Mouse (Mus musculus) heart, embryonic 10.5 days (tissue): ENCODE results near the gene Gpc5. TPM values are rescaled to one million over a fixed set of nuclear protein-coding genes. Genes with fewer than 3 reads are reported as not detected.

Source experiments
- DNase-seq: peaks from one replicate; pipeline ENCODE4 v3.0.0-alpha.2; 2017; ENCODE audit warnings: low spot score
- H3K27ac ChIP-seq: fragments of 300-500 bp; sonication (generic); 2 replicates; pipeline ENCODE4 v1.5.1; 2016; ENCODE audit warnings: mild to moderate bottlenecking
- H3K27me3 ChIP-seq: fragments of 300-500 bp; sonication (generic); 2 replicates; pipeline ENCODE4 v1.6.1; 2016; ENCODE audit warnings: mild to moderate bottlenecking; ENCODE audit not compliant: poor library complexity, insufficient read depth, severe bottlenecking
- H3K36me3 ChIP-seq: fragments of 300-500 bp; sonication (generic); 2 replicates; pipeline ENCODE4 v1.6.1; 2016; ENCODE audit warnings: mild to moderate bottlenecking, moderate library complexity
- H3K4me1 ChIP-seq: fragments of 300-500 bp; sonication (generic); 2 replicates; pipeline ENCODE4 v1.6.1; 2016; ENCODE audit warnings: mild to moderate bottlenecking
- H3K4me3 ChIP-seq: fragments of 300-500 bp; sonication (generic); 2 replicates; pipeline ENCODE4 v1.5.1; 2016; ENCODE audit warnings: mild to moderate bottlenecking, moderate library complexity
- H3K9me3 ChIP-seq: fragments of 300-500 bp; sonication (generic); 2 replicates; pipeline ENCODE4 v1.6.1; 2016; ENCODE audit warnings: mild to moderate bottlenecking, moderate library complexity
- WGBS: fragments of 180-500 bp; shearing (Covaris S2); methylation state at CpG from one replicate; pipeline ENCODE4 v1.1.7; 2016; 5-methylcytosine and 5-hydroxymethylcytosine counted together
- polyA plus RNA-seq: library from polyadenylated mRNA; unstranded; fragments of >200 nt; fragmentation: Nextera tagmentation; extraction: Ambion mirVana; gene quantifications from 2 replicates; pipeline ENCODE4 v1.2.1, GENCODE M21; 2016

Gene Gpc5
- polyA plus RNA-seq, 1 experiment from 2014 or later: 0.50 TPM

DNA sequence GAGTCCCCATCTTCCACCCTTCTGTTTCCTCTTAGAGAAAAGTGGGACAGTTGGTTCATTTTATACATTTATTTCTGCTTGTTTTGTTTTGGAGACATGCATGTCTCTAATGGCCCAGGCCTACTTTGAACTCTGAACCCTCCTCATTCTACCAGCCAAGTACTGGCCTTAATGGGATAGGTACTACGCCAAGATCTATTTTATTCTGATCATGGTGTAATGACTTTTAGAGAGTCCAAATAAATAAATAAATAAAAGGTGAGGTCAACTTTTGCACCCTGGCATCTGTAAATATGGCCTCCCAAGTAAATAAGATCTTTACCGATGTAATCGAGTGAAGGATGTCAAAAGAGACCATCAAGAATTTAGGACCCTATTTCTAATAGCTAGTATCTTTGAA lies 1116.6 kb downstream of the Gpc5 start:
- DNase-seq: no peak
- H3K27ac ChIP-seq: no peak overlapping the region
- no peaks in the 10 kb centered on the region for H3K36me3 ChIP-seq
- no peaks in the 10 kb centered on the region for H3K4me1 ChIP-seq
- no peaks in the 10 kb centered on the region for H3K9me3 ChIP-seq
- no peaks in the 10 kb centered on the region for H3K27me3 ChIP-seq
- H3K4me3 ChIP-seq: no peak overlapping the region
- WGBS: 94% methylated on average over 3 of the region's 3 CpGs

DNA sequence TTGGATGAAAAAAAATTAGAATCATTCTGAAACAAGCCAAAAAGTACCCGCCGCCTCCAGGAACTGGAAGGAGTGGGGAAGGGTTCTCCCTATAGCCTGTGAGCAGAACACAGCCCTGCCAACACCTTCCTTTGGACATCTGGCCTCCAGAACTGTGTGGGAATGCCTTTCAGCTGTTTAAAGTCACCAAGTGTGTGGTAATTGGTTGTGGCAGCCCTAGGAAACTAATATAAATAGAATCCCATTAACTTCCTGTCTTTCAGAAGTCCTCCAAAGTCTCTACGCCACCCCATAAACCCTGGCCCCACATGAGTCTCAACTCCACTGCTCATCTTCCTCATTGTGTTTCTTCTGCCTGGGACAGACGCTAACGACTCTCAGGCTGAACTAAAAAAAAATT lies 1117.0 kb downstream of the Gpc5 start:
- H3K9me3 ChIP-seq: no peaks in the 10 kb centered on the region
- no peak overlapping the region for H3K4me3 ChIP-seq
- WGBS: 71% methylated on average over 5 of the region's 5 CpGs
- H3K27me3 ChIP-seq: no peaks in the 10 kb centered on the region
- no peaks in the 10 kb centered on the region for H3K4me1 ChIP-seq
- H3K36me3 ChIP-seq: no peaks in the 10 kb centered on the region
- no peak for DNase-seq
- no peak overlapping the region for H3K27ac ChIP-seq

DNA sequence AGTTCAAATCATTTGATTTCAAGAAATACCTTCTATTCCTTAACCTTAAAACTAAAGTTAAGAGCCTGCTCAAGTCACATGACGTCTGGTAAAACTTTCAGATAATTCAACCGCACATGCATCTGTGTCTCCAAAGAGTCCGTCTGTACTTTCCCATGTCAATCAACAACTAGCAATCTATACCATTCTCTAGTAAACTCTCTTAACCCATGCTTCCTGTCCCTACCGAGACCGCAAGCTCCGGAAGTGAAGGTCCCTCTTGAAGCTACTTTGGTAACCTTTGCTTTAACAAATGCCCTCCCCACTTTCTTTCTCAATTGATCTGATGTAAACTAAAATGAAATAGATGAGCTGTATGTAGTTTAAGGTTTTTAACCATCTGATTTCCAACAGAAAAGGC lies 1118.3 kb downstream of the Gpc5 start:
- no peaks in the 10 kb centered on the region for H3K36me3 ChIP-seq
- no peak for DNase-seq
- H3K9me3 ChIP-seq: no peaks in the 10 kb centered on the region
- H3K27ac ChIP-seq: no peak overlapping the region
- 74% methylated on average over 6 of the region's 6 CpGs for WGBS
- no peaks in the 10 kb centered on the region for H3K27me3 ChIP-seq
- no peak overlapping the region for H3K4me3 ChIP-seq
- no peaks in the 10 kb centered on the region for H3K4me1 ChIP-seq

DNA sequence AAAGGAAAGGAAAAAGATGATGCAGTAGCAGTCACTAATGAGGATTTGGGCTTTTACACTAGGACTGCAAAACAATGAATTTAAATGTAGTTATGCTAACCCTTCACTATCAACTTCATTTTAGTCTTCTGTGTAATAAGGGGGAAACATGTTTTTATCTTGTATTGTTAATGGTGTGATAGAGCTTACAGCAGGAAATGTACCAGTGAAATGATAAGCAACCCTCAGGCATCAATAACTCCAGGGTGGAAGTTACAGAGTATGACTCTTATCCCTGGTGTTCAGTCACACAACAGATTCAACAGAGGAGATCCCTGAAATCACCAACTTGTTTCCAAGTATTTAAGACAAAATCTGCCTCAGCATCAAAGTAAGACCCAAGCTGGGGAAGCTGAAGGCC lies 1120.0 kb downstream of the Gpc5 start:
- Histone ChIP-seq H3K4me3 (no peak overlapping the region), H3K27ac (no peak overlapping the region), H3K27me3 (no peaks in the 10 kb centered on the region), H3K36me3 (no peaks in the 10 kb centered on the region), H3K4me1 (no peaks in the 10 kb centered on the region), H3K9me3 (no peaks in the 10 kb centered on the region)
- no peak for DNase-seq

DNA sequence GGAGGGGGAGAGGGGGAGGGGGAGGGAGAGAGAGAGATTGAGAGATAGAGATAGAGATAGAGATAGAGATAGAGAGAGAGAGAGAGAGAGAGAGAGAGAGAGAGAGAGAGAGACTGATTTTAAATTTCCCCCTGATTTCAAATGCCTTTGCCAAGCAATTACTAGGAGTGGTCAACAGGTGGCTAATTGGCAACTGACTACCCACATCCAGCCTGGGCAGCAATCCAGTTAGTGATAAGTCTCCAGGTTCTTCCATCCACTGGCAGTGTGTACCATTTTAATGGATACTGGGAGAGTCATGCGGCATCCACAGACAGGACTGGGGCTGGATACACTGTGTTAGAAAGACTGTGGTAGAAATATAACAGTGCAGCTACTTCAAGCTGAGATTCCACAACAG lies 1166.1 kb downstream of the Gpc5 start:
- Histone ChIP-seq H3K27ac (no peak overlapping the region), H3K4me3 (no peak overlapping the region), H3K36me3 (no peaks in the 10 kb centered on the region), H3K27me3 (no peaks in the 10 kb centered on the region), H3K9me3 (no peaks in the 10 kb centered on the region), H3K4me1 (no peaks in the 10 kb centered on the region)
- WGBS: 98% methylated on average over 1 of the region's 1 CpGs
- no peak for DNase-seq

DNA sequence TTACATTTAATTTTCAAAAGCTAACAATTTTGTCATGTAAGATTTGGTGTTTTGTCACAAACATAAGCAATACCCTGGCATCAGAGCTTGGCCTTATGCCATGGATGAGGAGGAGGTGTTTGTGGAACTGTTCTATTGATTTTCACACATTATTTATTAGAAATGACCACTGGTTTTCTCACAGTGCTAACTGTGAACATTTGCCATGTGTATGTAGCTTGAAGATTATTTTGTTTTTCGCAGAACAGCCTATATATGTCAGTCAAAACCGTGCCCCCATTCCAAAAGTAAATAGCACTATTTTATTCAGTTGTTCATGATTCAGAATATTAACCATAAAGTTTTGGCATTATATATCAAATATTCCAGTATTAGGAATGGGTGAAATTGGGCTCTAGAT lies 1216.5 kb downstream of the Gpc5 start:
- no peaks in the 10 kb centered on the region for H3K9me3 ChIP-seq
- H3K4me3 ChIP-seq: no peak overlapping the region
- H3K4me1 ChIP-seq: no peaks in the 10 kb centered on the region
- DNase-seq: no peak
- no peaks in the 10 kb centered on the region for H3K27me3 ChIP-seq
- H3K27ac ChIP-seq: no peak overlapping the region
- WGBS: 88% methylated on average over 2 of the region's 2 CpGs
- H3K36me3 ChIP-seq: no peaks in the 10 kb centered on the region

DNA sequence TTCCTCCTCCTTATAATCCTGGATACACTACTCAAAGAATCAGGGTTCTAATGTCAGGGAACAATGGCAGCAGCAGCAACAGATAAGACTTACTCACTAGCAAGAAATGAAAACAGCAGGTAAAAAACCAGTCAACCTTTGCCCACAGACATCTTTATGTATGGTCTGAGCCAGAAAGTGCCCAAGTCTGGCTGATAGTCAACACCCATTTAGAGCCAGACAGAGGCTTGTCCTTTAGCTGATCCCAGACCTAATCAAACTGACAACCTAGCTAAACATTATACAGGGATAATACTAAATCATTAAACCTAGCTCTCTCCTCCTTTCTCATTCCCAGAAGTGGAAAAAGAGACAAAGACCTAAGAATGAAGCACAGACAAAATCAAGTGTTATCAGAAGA lies 1225.5 kb downstream of the Gpc5 start:
- Histone ChIP-seq H3K9me3 (no peaks in the 10 kb centered on the region), H3K4me1 (no peaks in the 10 kb centered on the region), H3K27ac (no peak overlapping the region), H3K4me3 (no peak overlapping the region), H3K27me3 (no peaks in the 10 kb centered on the region), H3K36me3 (no peaks in the 10 kb centered on the region)
- DNase-seq: no peak

DNA sequence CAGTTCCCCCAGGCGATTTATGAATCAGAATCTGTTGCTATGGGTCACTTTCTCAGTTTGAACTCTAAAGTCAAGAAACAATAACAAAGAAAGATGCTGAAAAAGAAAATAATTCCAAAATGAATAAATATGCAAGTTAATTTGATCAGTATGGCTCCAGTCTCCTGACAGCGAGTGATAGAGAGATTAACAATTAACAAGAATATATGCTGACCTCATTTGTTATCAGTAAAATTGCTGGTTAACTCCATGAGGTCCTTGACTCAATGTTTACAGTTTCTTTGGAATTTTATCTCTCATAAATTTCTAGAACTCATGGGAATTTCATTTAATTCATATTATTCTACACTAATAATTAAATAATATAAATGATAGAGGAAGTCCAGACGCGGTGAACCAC lies 1244.2 kb downstream of the Gpc5 start:
- no peak overlapping the region for H3K4me3 ChIP-seq
- H3K9me3 ChIP-seq: no peaks in the 10 kb centered on the region
- DNase-seq: no peak
- no peak overlapping the region for H3K27ac ChIP-seq
- no peaks in the 10 kb centered on the region for H3K4me1 ChIP-seq
- no peaks in the 10 kb centered on the region for H3K36me3 ChIP-seq
- H3K27me3 ChIP-seq: no peaks in the 10 kb centered on the region
- 86% methylated on average over 4 of the region's 4 CpGs for WGBS

DNA sequence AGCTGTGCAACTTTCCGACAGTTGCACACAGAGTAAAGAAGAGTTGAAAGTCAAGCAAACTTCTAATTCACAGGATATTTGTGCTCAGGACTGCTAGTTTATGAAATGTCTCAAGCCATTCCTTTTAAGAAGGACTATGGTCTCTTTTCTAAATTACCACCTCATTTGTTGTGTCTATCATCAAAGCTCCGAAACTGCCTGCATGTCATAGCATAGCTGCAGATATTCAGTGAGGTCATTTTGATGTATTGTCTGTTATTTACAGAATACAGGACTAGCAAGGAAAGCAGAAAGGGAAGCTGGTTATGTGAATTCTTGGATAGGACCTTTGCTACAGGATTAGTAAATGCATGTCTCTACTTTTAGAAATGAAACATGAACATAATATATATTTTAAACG lies 1246.4 kb downstream of the Gpc5 start:
- Histone ChIP-seq H3K27me3 (no peaks in the 10 kb centered on the region), H3K9me3 (no peaks in the 10 kb centered on the region), H3K4me3 (no peak overlapping the region), H3K27ac (no peak overlapping the region), H3K4me1 (no peaks in the 10 kb centered on the region), H3K36me3 (no peaks in the 10 kb centered on the region)
- 72% methylated on average over 3 of the region's 3 CpGs for WGBS
- DNase-seq: no peak

DNA sequence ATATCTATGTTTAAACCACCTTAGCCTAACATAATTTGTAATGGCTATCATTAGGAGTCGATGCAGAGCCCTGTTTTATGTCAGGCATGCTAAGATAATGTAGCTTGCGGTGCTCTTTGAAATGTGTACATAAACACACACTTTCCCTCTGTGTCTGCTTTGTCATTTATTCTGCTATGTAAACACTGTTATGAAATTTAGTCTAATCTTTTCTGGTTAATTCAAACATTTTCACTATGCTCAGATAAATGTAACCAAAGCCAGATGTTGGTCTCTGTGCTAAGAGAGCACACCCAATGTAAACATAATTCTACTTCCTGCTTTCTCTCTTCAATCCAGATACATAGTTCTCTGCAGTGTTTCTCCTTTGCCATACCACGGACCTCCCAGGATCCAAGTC lies 1256.5 kb downstream of the Gpc5 start:
- H3K4me3 ChIP-seq: no peak overlapping the region
- WGBS: 48% methylated on average over 3 of the region's 3 CpGs
- H3K27me3 ChIP-seq: no peaks in the 10 kb centered on the region
- no peak for DNase-seq
- H3K9me3 ChIP-seq: no peaks in the 10 kb centered on the region
- H3K27ac ChIP-seq: no peak overlapping the region
- no peaks in the 10 kb centered on the region for H3K4me1 ChIP-seq
- no peaks in the 10 kb centered on the region for H3K36me3 ChIP-seq

DNA sequence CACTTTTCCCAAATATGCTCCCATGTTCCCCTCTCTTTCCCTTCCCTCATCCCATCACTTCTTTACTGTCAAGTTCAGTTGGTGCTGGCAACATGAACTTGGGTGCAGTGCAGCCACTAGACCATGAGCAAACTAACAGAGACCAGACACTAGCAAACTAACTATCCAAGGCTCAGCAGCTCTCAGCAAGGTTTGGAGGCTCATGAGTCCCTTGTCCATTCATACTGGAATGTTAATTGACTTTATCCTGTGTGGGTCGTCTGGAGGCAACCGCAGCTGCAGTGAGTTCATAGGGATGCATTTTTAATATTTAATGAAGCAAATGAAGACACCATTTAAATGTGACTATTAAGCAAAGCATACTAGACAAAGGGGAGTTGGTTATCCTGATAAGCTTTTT lies 1292.6 kb downstream of the Gpc5 start:
- H3K9me3 ChIP-seq: no peaks in the 10 kb centered on the region
- WGBS: 68% methylated on average over 2 of the region's 2 CpGs
- H3K27ac ChIP-seq: no peak overlapping the region

DNA sequence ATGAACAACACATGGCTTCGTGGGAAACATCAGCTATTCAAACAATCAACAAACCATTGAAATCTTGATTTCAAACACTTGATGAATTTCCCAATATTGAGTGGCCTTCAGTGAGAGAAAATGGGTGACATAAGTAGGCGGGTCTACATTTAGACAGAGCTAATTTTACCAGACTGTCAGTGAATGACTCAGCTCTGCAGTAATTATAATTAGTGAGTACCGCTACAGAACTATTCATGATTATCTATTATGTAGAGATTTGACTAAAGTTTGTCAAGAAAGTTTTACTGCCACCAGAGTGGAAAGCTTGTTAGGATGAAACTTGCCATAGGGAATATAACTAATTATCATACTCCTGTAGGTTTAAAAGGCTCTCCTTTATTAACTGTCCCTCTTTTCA lies 1323.5 kb downstream of the Gpc5 start:
- Histone ChIP-seq H3K9me3 (no peaks in the 10 kb centered on the region), H3K4me1 (no peaks in the 10 kb centered on the region), H3K4me3 (no peak overlapping the region), H3K27me3 (no peaks in the 10 kb centered on the region), H3K36me3 (no peaks in the 10 kb centered on the region), H3K27ac (no peak overlapping the region)
- 85% methylated on average over 3 of the region's 3 CpGs for WGBS
- DNase-seq: no peak

More for the DNA sequence above, 1292.6 kb downstream of the Gpc5 start:
- no peak for DNase-seq
- H3K4me3 ChIP-seq: no peak overlapping the region
- no peaks in the 10 kb centered on the region for H3K36me3 ChIP-seq
- no peaks in the 10 kb centered on the region for H3K27me3 ChIP-seq
- H3K4me1 ChIP-seq: no peaks in the 10 kb centered on the region

DNA sequence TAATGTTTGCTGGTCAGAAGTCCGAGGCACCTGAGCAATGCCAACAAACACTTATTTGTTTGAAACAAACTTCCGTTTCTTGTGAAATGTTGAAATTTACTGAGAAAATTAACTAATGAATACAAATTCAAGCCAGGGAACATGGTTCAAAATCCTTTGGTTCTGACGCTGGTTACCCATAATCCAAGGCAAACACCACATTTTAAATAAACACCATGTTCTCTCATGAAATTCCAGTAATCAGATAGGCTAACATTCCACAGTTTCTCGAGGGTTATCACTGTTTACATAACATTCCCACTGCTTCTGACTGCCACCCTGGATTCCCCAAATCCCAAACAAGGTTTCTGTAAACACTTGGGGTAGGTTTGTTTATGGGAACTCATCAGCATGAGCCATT lies 1356.2 kb downstream of the Gpc5 start:
- Histone ChIP-seq H3K4me1 (no peaks in the 10 kb centered on the region), H3K27ac (no peak overlapping the region), H3K36me3 (no peaks in the 10 kb centered on the region), H3K27me3 (no peaks in the 10 kb centered on the region), H3K4me3 (no peak overlapping the region), H3K9me3 (no peaks in the 10 kb centered on the region)
- DNase-seq: no peak
- 53% methylated on average over 4 of the region's 4 CpGs for WGBS

DNA sequence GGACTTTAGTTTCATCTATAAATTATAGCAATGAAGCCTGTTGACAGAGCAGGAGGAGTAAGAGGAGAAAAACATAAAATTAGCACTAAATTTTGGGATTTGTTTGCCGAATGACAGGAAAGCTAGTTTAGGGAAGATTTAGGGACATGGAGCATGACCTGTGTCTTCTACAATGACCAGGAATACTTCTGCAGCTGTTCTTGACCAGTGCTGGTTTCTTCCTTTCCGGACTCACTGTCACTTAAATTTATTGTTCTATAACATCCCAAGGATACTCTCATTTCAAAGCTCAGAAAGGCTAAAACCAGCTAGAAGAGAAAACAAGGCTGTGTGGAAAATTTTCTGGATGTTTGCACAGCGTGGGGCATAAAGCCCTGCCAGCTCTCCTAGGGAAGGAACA lies 1361.3 kb downstream of the Gpc5 start:
- H3K4me1 ChIP-seq: no peaks in the 10 kb centered on the region
- no peaks in the 10 kb centered on the region for H3K36me3 ChIP-seq
- DNase-seq: no peak
- H3K27ac ChIP-seq: no peak overlapping the region
- H3K27me3 ChIP-seq: no peaks in the 10 kb centered on the region
- H3K9me3 ChIP-seq: no peaks in the 10 kb centered on the region
- H3K4me3 ChIP-seq: no peak overlapping the region
- WGBS: 82% methylated on average over 3 of the region's 3 CpGs

DNA sequence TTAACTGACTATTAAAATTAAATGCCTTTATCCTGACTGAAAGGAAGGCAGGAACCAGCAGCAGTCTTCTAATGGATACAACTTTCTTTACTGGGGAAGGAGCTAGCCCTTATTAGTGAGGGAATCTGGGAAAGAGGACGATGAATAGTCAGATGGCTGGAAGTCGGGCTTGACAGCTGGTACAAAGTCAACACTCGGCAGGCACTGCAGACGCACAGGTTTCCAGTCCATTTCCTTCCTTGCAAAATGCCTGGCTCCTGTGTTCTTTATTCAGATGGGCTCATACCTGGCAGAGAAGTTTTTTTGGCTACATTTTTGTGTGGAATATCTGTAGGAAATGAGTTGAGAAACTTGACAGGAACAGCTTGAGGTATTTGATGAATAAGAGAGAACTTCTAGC lies 1364.2 kb downstream of the Gpc5 start:
- 54% methylated on average over 4 of the region's 4 CpGs for WGBS
- no peak overlapping the region for H3K4me3 ChIP-seq
- H3K4me1 ChIP-seq: no peaks in the 10 kb centered on the region
- H3K9me3 ChIP-seq: no peaks in the 10 kb centered on the region
- no peaks in the 10 kb centered on the region for H3K27me3 ChIP-seq
- no peaks in the 10 kb centered on the region for H3K36me3 ChIP-seq
- H3K27ac ChIP-seq: no peak overlapping the region
- DNase-seq: no peak
